Mouse (Mus musculus): ENCODE results near the gene St3gal6. TPM values are rescaled to one million over a fixed set of nuclear protein-coding genes. Genes with fewer than 3 reads are reported as not detected.

St3gal6 gene
- polyA plus RNA-seq, 1 experiment from 2014 or later: 16.0 TPM

DNA sequence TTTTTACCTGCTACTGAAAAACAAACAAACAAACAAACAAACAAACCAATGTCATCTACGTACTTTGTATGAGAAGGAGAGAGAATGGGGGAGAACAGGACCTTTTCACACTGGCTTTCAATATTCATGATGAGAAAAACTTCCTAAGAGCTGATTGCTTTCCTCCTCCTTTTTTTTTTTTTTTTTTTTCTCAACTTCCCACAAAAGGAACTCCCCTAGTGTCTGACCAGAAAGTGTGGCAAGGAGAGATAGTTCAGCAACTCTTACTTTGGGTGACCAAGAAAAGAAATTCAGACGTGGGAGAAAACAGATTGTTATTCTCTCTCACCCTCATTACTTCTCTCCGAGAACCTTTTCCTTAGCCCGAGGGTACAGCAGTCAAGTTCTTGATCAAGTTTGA lies 2.9 kb downstream of the St3gal6 start:
- no peak for ATAC-seq (ENCODE audit: insufficient number of reproducible peaks, insufficient read depth, low FRiP score, low read depth)
- no peaks in the 10 kb centered on the region for H3K36me3 ChIP-seq (ENCODE audit: control insufficient read depth, insufficient read depth, low read length)
- 69% methylated on average over 4 of the region's 4 CpGs for WGBS
- no peak overlapping the region for H3K9ac ChIP-seq (ENCODE audit: low read length)
- peaks cover 2 to 7% of the 10 kb centered on the region in 2 experiments; a peak in 2 of 4 replicates for H3K4me1 ChIP-seq (ENCODE audit: control insufficient read depth in 2 of 2, insufficient read depth in 2 of 2, low read length in 2 of 2)
- H3K4me3 ChIP-seq (ENCODE audit: control insufficient read depth in 1 of 2, insufficient read depth in 1 of 2, low read depth in 1 of 2, low read length in 2 of 2): no peak overlapping the region
- H3K27me3 ChIP-seq (ENCODE audit: control insufficient read depth, insufficient read depth, low read length): no peaks in the 10 kb centered on the region
- peak overlapping the region; percentile 88 for H3K4me2 ChIP-seq (ENCODE audit: low read length)
- H3K9me3 ChIP-seq (ENCODE audit: control insufficient read depth, low read length): no peaks in the 10 kb centered on the region
- H3K27ac ChIP-seq (replicated peaks in 1 of 2; ENCODE audit: control insufficient read depth in 1 of 2, insufficient read depth in 1 of 2, low read depth in 2 of 2, low read length in 2 of 2): no peak overlapping the region

DNA sequence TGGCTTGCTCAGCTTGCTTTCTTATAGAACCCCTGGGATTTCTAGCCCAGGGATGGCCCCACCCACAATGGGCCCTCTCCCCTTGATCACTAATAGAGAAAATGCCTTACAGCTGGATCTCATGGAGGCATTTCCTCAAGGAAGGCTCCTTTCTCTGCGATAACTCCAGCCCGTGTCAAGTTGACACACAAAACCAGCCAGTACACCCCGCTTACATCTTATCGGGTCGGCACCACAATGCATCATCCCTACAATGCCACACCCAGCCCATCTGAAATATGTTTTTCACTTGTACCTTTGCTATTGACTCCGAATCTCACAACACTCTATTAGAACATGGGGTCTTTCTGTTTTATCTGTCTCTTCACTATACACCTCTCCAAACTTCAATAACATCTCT lies 3.6 kb downstream of the St3gal6 start:
- no peak overlapping the region for H3K9ac ChIP-seq (ENCODE audit: low read length)
- no peak overlapping the region for H3K27ac ChIP-seq (replicated peaks in 1 of 2; ENCODE audit: control insufficient read depth in 1 of 2, insufficient read depth in 1 of 2, low read depth in 2 of 2, low read length in 2 of 2)
- 95% methylated on average over 6 of the region's 6 CpGs for WGBS
- H3K4me1 ChIP-seq (ENCODE audit: control insufficient read depth in 2 of 2, insufficient read depth in 2 of 2, low read length in 2 of 2): peaks cover 2 to 7% of the 10 kb centered on the region in 2 experiments; a peak in 2 of 4 replicates
- H3K27me3 ChIP-seq (ENCODE audit: control insufficient read depth, insufficient read depth, low read length): no peaks in the 10 kb centered on the region
- H3K9me3 ChIP-seq (ENCODE audit: control insufficient read depth, low read length): no peaks in the 10 kb centered on the region
- no peak overlapping the region for H3K4me2 ChIP-seq (ENCODE audit: low read length)
- ATAC-seq (ENCODE audit: insufficient number of reproducible peaks, insufficient read depth, low FRiP score, low read depth): no peak
- H3K36me3 ChIP-seq (ENCODE audit: control insufficient read depth, insufficient read depth, low read length): no peaks in the 10 kb centered on the region
- no peak overlapping the region for H3K4me3 ChIP-seq (ENCODE audit: control insufficient read depth in 1 of 2, insufficient read depth in 1 of 2, low read depth in 1 of 2, low read length in 2 of 2)

DNA sequence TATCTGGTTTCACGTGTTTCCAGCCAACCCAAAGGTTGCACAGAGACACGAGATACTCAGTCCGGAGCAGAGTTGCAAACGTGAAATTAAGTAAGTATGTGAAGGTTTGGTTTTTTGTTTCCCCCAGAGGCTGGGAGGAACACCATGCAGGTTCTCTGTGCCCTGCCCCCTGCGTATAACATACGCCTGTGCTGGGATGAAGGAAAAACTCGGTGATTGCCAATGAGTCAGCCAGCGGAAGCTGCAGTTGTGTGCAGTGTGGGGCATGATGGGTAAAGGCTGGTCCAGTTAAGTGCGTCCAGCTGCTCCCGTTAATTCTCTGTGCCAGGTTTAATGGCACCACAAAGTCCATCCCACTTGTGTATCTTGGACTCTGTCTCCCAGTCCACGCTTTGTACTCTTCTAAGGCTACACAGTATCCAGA lies 4.4 kb downstream of the St3gal6 start:
- Histone ChIP-seq H3K36me3 (ENCODE audit: control insufficient read depth, insufficient read depth, low read length) (no peaks in the 10 kb centered on the region), H3K4me2 (ENCODE audit: low read length) (peak overlapping the region; percentile 23; the same call in 1 of the 2 replicates), H3K9me3 (ENCODE audit: control insufficient read depth, low read length) (no peaks in the 10 kb centered on the region), H3K4me1 (ENCODE audit: control insufficient read depth in 2 of 2, insufficient read depth in 2 of 2, low read length in 2 of 2) (peaks cover 2 to 8% of the 10 kb centered on the region in 2 experiments; a peak in 2 of 4 replicates), H3K27ac (replicated peaks in 1 of 2; ENCODE audit: control insufficient read depth in 1 of 2, insufficient read depth in 1 of 2, low read depth in 2 of 2, low read length in 2 of 2) (no peak overlapping the region), H3K27me3 (ENCODE audit: control insufficient read depth, insufficient read depth, low read length) (no peaks in the 10 kb centered on the region), H3K4me3 (ENCODE audit: control insufficient read depth in 1 of 2, insufficient read depth in 1 of 2, low read depth in 1 of 2, low read length in 2 of 2) (no peak overlapping the region), H3K9ac (ENCODE audit: low read length) (no peak overlapping the region)
- ATAC-seq (ENCODE audit: insufficient number of reproducible peaks, insufficient read depth, low FRiP score, low read depth): no peak
- 84% methylated on average over 11 of the region's 11 CpGs for WGBS

DNA sequence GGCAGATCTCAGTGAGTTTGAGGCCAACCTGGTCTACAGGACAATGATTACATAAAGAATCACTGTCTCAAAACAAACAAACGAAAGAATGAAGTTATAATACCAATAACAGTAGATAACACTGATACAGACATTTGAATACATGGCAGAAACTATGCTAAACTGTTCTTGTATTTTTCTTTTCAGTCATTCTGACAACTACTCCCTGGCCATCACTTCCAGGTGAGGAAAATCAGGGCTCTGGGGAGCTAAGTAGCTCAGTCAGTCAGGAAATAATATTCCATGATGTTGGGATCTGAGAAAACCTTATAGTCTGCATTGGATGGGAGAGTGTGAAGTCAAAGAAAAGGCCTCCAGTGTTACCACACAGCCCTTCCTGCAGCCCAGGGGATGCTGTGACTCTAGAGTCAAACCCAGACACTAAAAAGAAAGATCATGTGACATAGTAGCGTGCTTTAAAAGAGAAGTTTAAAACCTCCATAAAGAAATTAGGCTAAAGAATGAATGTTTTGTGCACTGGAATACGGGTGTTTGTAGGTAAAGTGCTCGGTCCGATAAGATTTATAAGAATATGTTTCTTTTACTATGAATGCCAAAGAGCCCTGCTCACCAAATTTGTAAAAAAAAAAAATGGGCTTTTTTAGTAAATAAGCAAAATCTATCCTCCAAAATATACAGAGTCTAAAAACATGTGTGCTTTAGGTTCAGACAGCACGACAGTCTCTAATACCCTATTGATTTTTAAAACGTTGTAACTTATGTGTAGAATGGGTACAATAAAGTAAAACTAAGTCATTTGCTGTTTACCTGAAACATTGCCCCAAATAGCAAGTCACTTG lies 6.9 kb downstream of the St3gal6 start:
- no peak for ATAC-seq (ENCODE audit: insufficient number of reproducible peaks, insufficient read depth, low FRiP score, low read depth)
- no peaks in the 10 kb centered on the region for H3K27me3 ChIP-seq (ENCODE audit: control insufficient read depth, insufficient read depth, low read length)
- no peaks in the 10 kb centered on the region for H3K9me3 ChIP-seq (ENCODE audit: control insufficient read depth, low read length)
- no peak overlapping the region for H3K4me3 ChIP-seq (ENCODE audit: control insufficient read depth in 1 of 2, insufficient read depth in 1 of 2, low read depth in 1 of 2, low read length in 2 of 2)
- no peaks in the 10 kb centered on the region for H3K36me3 ChIP-seq (ENCODE audit: control insufficient read depth, insufficient read depth, low read length)
- H3K9ac ChIP-seq (ENCODE audit: low read length): no peak overlapping the region
- no peak overlapping the region for H3K4me2 ChIP-seq (ENCODE audit: low read length)
- no peak overlapping the region for H3K27ac ChIP-seq (replicated peaks in 1 of 2; ENCODE audit: control insufficient read depth in 1 of 2, insufficient read depth in 1 of 2, low read depth in 2 of 2, low read length in 2 of 2)
- peaks cover 13 to 28% of the 10 kb centered on the region in 2 experiments for H3K4me1 ChIP-seq (ENCODE audit: control insufficient read depth in 2 of 2, insufficient read depth in 2 of 2, low read length in 2 of 2)
- WGBS: 89% methylated on average over 7 of the region's 7 CpGs

DNA sequence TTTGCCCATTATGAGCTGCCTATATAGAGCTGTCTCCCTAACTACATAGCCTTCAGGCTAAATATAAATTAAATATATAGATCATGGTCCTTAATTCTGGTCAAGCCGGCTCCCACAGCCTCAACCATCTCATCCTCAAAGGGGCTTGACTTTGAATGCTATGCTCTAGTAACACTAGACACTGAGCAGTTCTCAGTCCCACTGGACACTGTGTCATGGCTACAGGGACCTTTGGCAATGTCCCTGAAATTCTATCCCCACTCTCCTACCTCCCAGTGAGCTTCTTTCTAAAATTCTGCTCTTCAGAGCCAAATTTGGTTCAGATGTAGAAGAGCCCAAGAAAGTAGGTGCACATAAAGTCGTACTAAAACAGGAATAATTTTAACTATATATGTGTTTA lies 7.9 kb downstream of the St3gal6 start:
- Histone ChIP-seq H3K27ac (replicated peaks in 1 of 2; ENCODE audit: control insufficient read depth in 1 of 2, insufficient read depth in 1 of 2, low read depth in 2 of 2, low read length in 2 of 2) (no peak overlapping the region), H3K4me1 (ENCODE audit: control insufficient read depth in 2 of 2, insufficient read depth in 2 of 2, low read length in 2 of 2) (peaks cover 15 to 31% of the 10 kb centered on the region in 2 experiments), H3K4me2 (ENCODE audit: low read length) (no peak overlapping the region), H3K36me3 (ENCODE audit: control insufficient read depth, insufficient read depth, low read length) (no peaks in the 10 kb centered on the region), H3K9me3 (ENCODE audit: control insufficient read depth, low read length) (no peaks in the 10 kb centered on the region), H3K4me3 (ENCODE audit: control insufficient read depth in 1 of 2, insufficient read depth in 1 of 2, low read depth in 1 of 2, low read length in 2 of 2) (no peak overlapping the region), H3K9ac (ENCODE audit: low read length) (no peak overlapping the region), H3K27me3 (ENCODE audit: control insufficient read depth, insufficient read depth, low read length) (no peaks in the 10 kb centered on the region)
- 92% methylated on average over 2 of the region's 2 CpGs for WGBS
- ATAC-seq (ENCODE audit: insufficient number of reproducible peaks, insufficient read depth, low FRiP score, low read depth): no peak

DNA sequence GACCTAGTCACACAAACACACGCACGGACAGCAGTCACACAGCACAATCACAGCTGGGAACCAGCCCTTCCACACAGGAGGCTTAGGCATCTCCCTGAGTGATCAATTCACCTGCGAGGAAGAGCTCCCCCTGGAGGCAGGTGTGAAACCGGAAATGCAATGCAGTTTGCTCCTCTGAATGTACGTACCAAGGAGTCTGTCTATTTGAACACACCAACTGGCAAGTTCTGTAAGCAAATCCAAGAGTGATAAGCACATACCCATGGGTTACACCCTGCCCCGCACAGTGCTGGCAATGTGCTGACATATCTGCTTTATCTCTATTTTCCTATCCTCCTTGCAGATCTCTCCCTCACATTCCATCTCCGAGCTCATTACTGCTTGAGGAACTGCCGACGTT lies 9.5 kb downstream of the St3gal6 start:
- H3K9ac ChIP-seq (ENCODE audit: low read length): no peak overlapping the region
- H3K27ac ChIP-seq (replicated peaks in 1 of 2; ENCODE audit: control insufficient read depth in 1 of 2, insufficient read depth in 1 of 2, low read depth in 2 of 2, low read length in 2 of 2): no peak overlapping the region
- no peaks in the 10 kb centered on the region for H3K36me3 ChIP-seq (ENCODE audit: control insufficient read depth, insufficient read depth, low read length)
- H3K27me3 ChIP-seq (ENCODE audit: control insufficient read depth, insufficient read depth, low read length): no peaks in the 10 kb centered on the region
- 0 out of 2 replicates have a peak overlapping the region, but pooled peaks have one; percentile 53 for H3K4me2 ChIP-seq (ENCODE audit: low read length)
- H3K4me3 ChIP-seq (ENCODE audit: control insufficient read depth in 1 of 2, insufficient read depth in 1 of 2, low read depth in 1 of 2, low read length in 2 of 2): no peak overlapping the region
- ATAC-seq (ENCODE audit: insufficient number of reproducible peaks, insufficient read depth, low FRiP score, low read depth): no peak; the same call in 1 of the 2 replicates
- peaks cover 17 to 37% of the 10 kb centered on the region in 2 experiments for H3K4me1 ChIP-seq (ENCODE audit: control insufficient read depth in 2 of 2, insufficient read depth in 2 of 2, low read length in 2 of 2)
- 66% methylated on average over 9 of the region's 9 CpGs for WGBS
- no peaks in the 10 kb centered on the region for H3K9me3 ChIP-seq (ENCODE audit: control insufficient read depth, low read length)

DNA sequence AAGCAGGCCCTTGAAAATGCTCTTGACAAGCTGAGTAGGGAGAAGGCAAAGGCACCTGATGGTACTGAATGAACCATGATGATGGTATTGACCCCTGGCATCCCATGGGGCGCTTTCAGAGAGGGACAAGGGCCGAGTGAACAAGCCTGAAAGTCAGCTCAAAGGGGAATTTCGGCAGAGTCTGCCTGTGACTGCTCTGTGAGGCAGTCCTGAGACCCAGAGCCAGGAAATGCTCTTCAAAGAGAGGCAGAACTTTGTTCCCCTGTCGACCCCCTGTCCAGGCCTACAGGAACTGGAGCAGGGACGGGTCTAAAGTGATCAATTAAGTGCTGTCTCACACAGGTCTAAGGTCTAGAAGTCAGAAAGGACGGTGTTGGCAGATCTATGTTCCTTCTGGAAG lies 10.3 kb downstream of the St3gal6 start:
- Histone ChIP-seq H3K9me3 (ENCODE audit: control insufficient read depth, low read length) (no peaks in the 10 kb centered on the region), H3K27me3 (ENCODE audit: control insufficient read depth, insufficient read depth, low read length) (no peaks in the 10 kb centered on the region), H3K4me2 (ENCODE audit: low read length) (peak overlapping the region; percentile 53), H3K9ac (ENCODE audit: low read length) (peak overlapping the region; percentile 52; the same call in 1 of the 2 replicates), H3K4me3 (ENCODE audit: control insufficient read depth in 1 of 2, insufficient read depth in 1 of 2, low read depth in 1 of 2, low read length in 2 of 2) (no peak overlapping the region), H3K4me1 (ENCODE audit: control insufficient read depth in 2 of 2, insufficient read depth in 2 of 2, low read length in 2 of 2) (peaks cover 17 to 37% of the 10 kb centered on the region in 2 experiments), H3K36me3 (ENCODE audit: control insufficient read depth, insufficient read depth, low read length) (no peaks in the 10 kb centered on the region), H3K27ac (replicated peaks in 1 of 2; ENCODE audit: control insufficient read depth in 1 of 2, insufficient read depth in 1 of 2, low read depth in 2 of 2, low read length in 2 of 2) (peak overlapping the region; percentile 36 to 85)
- no peak for ATAC-seq (ENCODE audit: insufficient number of reproducible peaks, insufficient read depth, low FRiP score, low read depth)
- 39% methylated on average over 6 of the region's 6 CpGs for WGBS
